Mouse (Mus musculus): ENCODE measurements around the gene Enthd1. TPM values are rescaled to one million over a fixed set of nuclear protein-coding genes. Genes with fewer than 3 reads are reported as not detected.

Gene Enthd1
- total and polyA plus RNA-seq, 3 experiments = not detected

GRCm38 (mm10) chr15:80566696-80567095, 1.7 kb upstream of the Enthd1 start:
- H3K4me1 ChIP-seq (ENCODE audit: control insufficient read depth in 1 of 2, insufficient read depth in 2 of 2) = peaks cover 10 to 50% of the 10 kb centered on the region in 2 experiments
- no peak for DNase-seq (ENCODE audit: extremely low read depth)
- no peak overlapping the region; the same call in none of the 2 replicates for H3K4me2 ChIP-seq (ENCODE audit: insufficient read depth, low read depth, poor library complexity, severe bottlenecking)
- H3K4me3 ChIP-seq (replicated peaks in 1 of 3; ENCODE audit: low read depth in 2 of 3, low read length in 2 of 3, poor library complexity in 1 of 3) = no peak overlapping the region
- TF ChIP-seq JUND (conservative IDR thresholded peaks at IDR 0.05; ENCODE audit: low read depth, low read length) (no peak), MYC (IDR thresholded peaks at IDR 0.05; ENCODE audit: low read depth, low read length) (0 out of 2 replicates have a peak, but pooled peaks have one; percentile 23), BHLHE40 (IDR thresholded peaks at IDR 0.05; ENCODE audit: low read depth, low read length) (peak; percentile 67), ZNF384 (IDR thresholded peaks at IDR 0.05; ENCODE audit: low read depth, low read length) (peak; percentile 65; the same call in 1 of the 2 replicates), CTCF (conservative IDR thresholded peaks at IDR 0.05 in 1 of 2, IDR thresholded peaks at IDR 0.05 in 1 of 2; ENCODE audit: low read depth in 2 of 2, low read length in 2 of 2) (no peak), IRF4 (IDR thresholded peaks at IDR 0.05; ENCODE audit: low read depth, low read length) (peak; percentile 14; the same call in 1 of the 2 replicates), ELF1 (IDR thresholded peaks at IDR 0.05; ENCODE audit: low read depth, low read length) (peak; percentile 62), MAX (IDR thresholded peaks at IDR 0.05; ENCODE audit: low read length) (0 out of 2 replicates have a peak, but pooled peaks have one; percentile 11)
- H3K79me2 ChIP-seq (replicated peaks; ENCODE audit: control insufficient read depth, extremely low read depth, insufficient read depth, poor library complexity, severe bottlenecking) = no peaks in the 10 kb centered on the region
- H3K27me3 ChIP-seq (replicated peaks) = no peaks in the 10 kb centered on the region
- no peak overlapping the region for H3K27ac ChIP-seq (ENCODE audit: insufficient read depth, low read depth)
- H3K9ac ChIP-seq (ENCODE audit: insufficient read depth, low read depth) = no peak overlapping the region
- dilution Hi-C loops (cut with MboI; ENCODE audit: extremely low pct_ligation_motif_present, extremely low pct_unique_long_range_greater_than_20kb, low sequenced_read_pairs) (no loop called here), in situ Hi-C loops (cut with MboI; ENCODE audit: low pct_ligation_motif_present, low pct_unique_long_range_greater_than_20kb, low sequenced_read_pairs) (no loop called here)
- no peaks in the 10 kb centered on the region for H3K9me3 ChIP-seq (replicated peaks; ENCODE audit: low read length)
- no peaks in the 10 kb centered on the region for H3K36me3 ChIP-seq (replicated peaks in 1 of 2; ENCODE audit: control insufficient read depth in 1 of 2, insufficient read depth in 1 of 2, low read length in 1 of 2)

- Histone ChIP-seq H3K27ac (ENCODE audit: insufficient read depth, low read depth) (no peak overlapping the region), H3K4me2 (ENCODE audit: insufficient read depth, low read depth, poor library complexity, severe bottlenecking) (0 out of 2 replicates have a peak overlapping the region, but pooled peaks have one; percentile 25), H3K4me3 (replicated peaks in 1 of 3; ENCODE audit: low read depth in 2 of 3, low read length in 2 of 3, poor library complexity in 1 of 3) (no peak overlapping the region), H3K9me3 (replicated peaks; ENCODE audit: low read length) (no peaks in the 10 kb centered on the region), H3K9ac (ENCODE audit: insufficient read depth, low read depth) (no peak overlapping the region), H3K79me2 (replicated peaks; ENCODE audit: control insufficient read depth, extremely low read depth, insufficient read depth, poor library complexity, severe bottlenecking) (no peaks in the 10 kb centered on the region), H3K27me3 (replicated peaks) (no peaks in the 10 kb centered on the region), H3K4me1 (ENCODE audit: control insufficient read depth in 1 of 2, insufficient read depth in 2 of 2) (peaks cover 10 to 52% of the 10 kb centered on the region in 2 experiments), H3K36me3 (replicated peaks in 1 of 2; ENCODE audit: control insufficient read depth in 1 of 2, insufficient read depth in 1 of 2, low read length in 1 of 2) (no peaks in the 10 kb centered on the region)
- dilution Hi-C loops (cut with MboI; ENCODE audit: extremely low pct_ligation_motif_present, extremely low pct_unique_long_range_greater_than_20kb, low sequenced_read_pairs) (no loop called here), in situ Hi-C loops (cut with MboI; ENCODE audit: low pct_ligation_motif_present, low pct_unique_long_range_greater_than_20kb, low sequenced_read_pairs) (no loop called here)
- DNase-seq (ENCODE audit: extremely low read depth) = no peak
- TF ChIP-seq MEF2A (IDR thresholded peaks at IDR 0.05; ENCODE audit: borderline replicate concordance, low read depth, low read length) (no peak), ETS1 (conservative IDR thresholded peaks at IDR 0.05; ENCODE audit: low read depth, low read length) (no peak), ZMIZ1 (IDR thresholded peaks at IDR 0.05; ENCODE audit: low read depth, low read length) (no peak), RAD21 (IDR thresholded peaks at IDR 0.05; ENCODE audit: low read depth, low read length) (peak; percentile 35), CTCF (conservative IDR thresholded peaks at IDR 0.05 in 1 of 2, IDR thresholded peaks at IDR 0.05 in 1 of 2; ENCODE audit: low read depth in 2 of 2, low read length in 2 of 2) (peak; percentile 27 to 54; a peak in 2 of 4 replicates), SIN3A (IDR thresholded peaks at IDR 0.05; ENCODE audit: low read length) (no peak), IRF4 (IDR thresholded peaks at IDR 0.05; ENCODE audit: low read depth, low read length) (no peak), BHLHE40 (IDR thresholded peaks at IDR 0.05; ENCODE audit: low read depth, low read length) (no peak), JUND (conservative IDR thresholded peaks at IDR 0.05; ENCODE audit: low read depth, low read length) (no peak), EP300 (IDR thresholded peaks at IDR 0.05; ENCODE audit: low read length) (no peak)
Observed at GRCm38 (mm10) chr15:80563634-80564208, 1.2 kb downstream of the Enthd1 start.

Measured in CH12.LX (cell line).